Mouse (Mus musculus) neural tube, postnatal 0 days (tissue): ENCODE data around the gene Ccdc184. TPM values are rescaled to one million over a fixed set of nuclear protein-coding genes. Genes with fewer than 3 reads are reported as not detected.

Source experiments
- polyA plus RNA-seq: library from polyadenylated mRNA; unstranded; fragments of >200 nt; fragmentation: Nextera tagmentation; extraction: Ambion mirVana; gene quantifications from 2 replicates; pipeline ENCODE4 v1.2.1, GENCODE M21; 2015

The Ccdc184 gene
- polyA plus RNA-seq = 106 and 120 TPM in 2 replicates

GRCm38 (mm10) chr15:98166963-98167644 lies at the start of gene Ccdc184:
TSS of gene Ccdc184 (plus strand) at chr15:98167158.

DNA sequence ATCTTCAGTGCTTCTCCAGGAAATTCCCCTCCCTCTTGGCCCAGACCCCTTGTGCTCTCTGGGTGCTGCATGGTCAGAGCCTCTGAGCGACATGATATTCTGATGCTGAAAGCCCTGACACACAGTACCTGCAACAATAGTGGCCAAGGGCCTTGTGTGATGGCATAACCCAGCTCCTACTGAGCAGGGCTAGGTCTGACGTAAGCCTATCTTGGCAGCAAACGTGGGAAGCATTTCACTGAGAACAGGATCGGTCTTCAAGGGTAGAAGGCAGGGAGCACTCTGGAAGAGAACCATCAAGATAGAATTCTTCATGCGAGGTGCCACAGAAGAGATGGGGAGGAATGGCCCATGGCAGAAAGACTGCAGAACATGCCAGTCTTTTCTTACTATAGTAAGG lies 1.4 kb upstream of the Ccdc184 start, which contains the start of gene Asb8:
Gene Asb8, minus strand, starts transcription at position 101 of the 400 bp plus-strand sequence.

DNA sequence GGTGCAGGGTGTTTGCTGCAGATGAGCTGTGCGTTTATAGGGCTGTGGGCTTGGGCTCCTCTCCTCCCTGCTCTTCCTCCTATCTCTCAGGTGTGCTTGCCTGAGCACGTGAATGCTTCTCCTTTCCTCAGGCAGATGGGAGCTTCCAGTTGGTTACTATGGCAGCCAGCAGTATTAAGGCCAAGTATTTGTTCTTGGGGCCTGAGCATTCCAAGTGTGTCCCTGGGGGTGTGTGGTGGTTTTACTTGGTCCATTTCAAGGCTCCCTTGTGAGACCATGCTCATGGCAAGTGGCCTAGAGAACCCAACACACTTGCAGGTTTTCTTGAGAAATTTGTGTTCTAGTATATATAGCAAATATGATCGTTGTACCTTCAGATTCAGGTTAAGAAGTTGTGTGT lies 28.5 kb downstream of the Ccdc184 start, which contains the start of gene Olfr288:
Gene Olfr288, minus strand, starts transcription at position 101 of the 400 bp plus-strand sequence.

Other genes with a start within 250 kb of the Ccdc184 start
- gene Tmem106c, start 203.0 kb upstream of the Ccdc184 start, polyA plus RNA-seq = 36.3 and 44.7 TPM in 2 replicates
- gene Col2a1, start 162.5 kb upstream of the Ccdc184 start, polyA plus RNA-seq = 2.6 and 4.1 TPM in 2 replicates
- gene Pfkm, start 74.6 kb upstream of the Ccdc184 start, polyA plus RNA-seq = 93.8 and 101 TPM in 2 replicates
- 12.5 and 13.7 TPM in 2 replicates for gene Senp1, start 73.4 kb upstream of the Ccdc184 start, polyA plus RNA-seq
- gene Asb8, start 1.5 kb upstream of the Ccdc184 start, polyA plus RNA-seq = 58.5 and 60.2 TPM in 2 replicates
- gene Olfr288, start 28.4 kb downstream of the Ccdc184 start, polyA plus RNA-seq = 0.36 TPM in 1 of 2 replicates, not detected in the other
- gene Gm44579, start 53.8 kb downstream of the Ccdc184 start, polyA plus RNA-seq = 0.45 TPM in 1 of 2 replicates, not detected in the other
- 6.5 TPM in 2 replicates for gene Olfr287, start 53.9 kb downstream of the Ccdc184 start, polyA plus RNA-seq
- not detected in 2 replicates for gene Olfr286, start 67.3 kb downstream of the Ccdc184 start, polyA plus RNA-seq
- not detected in 2 replicates for gene H1fnt, start 90.1 kb downstream of the Ccdc184 start, polyA plus RNA-seq
- gene Zfp641, start 129.0 kb downstream of the Ccdc184 start, polyA plus RNA-seq = 8.0 and 9.8 TPM in 2 replicates
- not detected in 2 replicates for gene Olfr285, start 150.2 kb downstream of the Ccdc184 start, polyA plus RNA-seq
- gene Olfr284, start 173.8 kb downstream of the Ccdc184 start, polyA plus RNA-seq = not detected in 2 replicates
- not detected in 2 replicates for gene Olfr283, start 213.8 kb downstream of the Ccdc184 start, polyA plus RNA-seq